Mouse (Mus musculus): ENCODE measurements around the gene Pi4kb.

Gene Pi4kb

GRCm38 (mm10) chr3:94974528-94975422, at the start of gene Pi4kb:
Gene Pi4kb (plus strand): TSS chr3:94974731.
- under 1% methylated on average over 56 of the region's 57 CpGs for WGBS

GRCm38 (mm10) chr3:94926301-94926736, 48.2 kb upstream of the Pi4kb start:
- WGBS, result 71% methylated on average over 4 of the region's 4 CpGs

GRCm38 (mm10) chr3:94928979-94929378, 45.6 kb upstream of the Pi4kb start:
- WGBS, result 87% methylated on average over 4 of the region's 4 CpGs

GRCm38 (mm10) chr3:94930386-94931266, 43.9 kb upstream of the Pi4kb start:
- WGBS, result 75% methylated on average over 7 of the region's 7 CpGs

- WGBS, result 91% methylated on average over 10 of the region's 10 CpGs
Measured at GRCm38 (mm10) chr3:94931427-94932082, 43.0 kb upstream of the Pi4kb start.

GRCm38 (mm10) chr3:94932279-94932678, 42.3 kb upstream of the Pi4kb start:
- 56% methylated on average over 2 of the region's 2 CpGs for WGBS

GRCm38 (mm10) chr3:94932809-94933564, 41.5 kb upstream of the Pi4kb start, which contains the start of gene Selenbp1:
Gene Selenbp1 (plus strand): TSS chr3:94933056.
- WGBS, result 35% methylated on average over 16 of the region's 16 CpGs

GRCm38 (mm10) chr3:94933604-94934003, 40.9 kb upstream of the Pi4kb start:
- WGBS, result no CpG with 5 or more reads among the region's 2 CpGs

GRCm38 (mm10) chr3:94934564-94934963, 40.0 kb upstream of the Pi4kb start:
- 99% methylated on average over 3 of the region's 3 CpGs for WGBS

- 90% methylated on average over 3 of the region's 3 CpGs for whole genome bisulfite sequencing
Measured at GRCm38 (mm10) chr3:94935332-94935731, 39.2 kb upstream of the Pi4kb start.

- 89% methylated on average over 5 of the region's 5 CpGs for WGBS
Measured at GRCm38 (mm10) chr3:94936147-94936546, 38.4 kb upstream of the Pi4kb start.

GRCm38 (mm10) chr3:94937194-94937593, 37.3 kb upstream of the Pi4kb start:
- 93% methylated on average over 7 of the region's 7 CpGs for WGBS

- WGBS, result 82% methylated on average over 9 of the region's 9 CpGs
Measured at GRCm38 (mm10) chr3:94940033-94940432, 34.5 kb upstream of the Pi4kb start.

- WGBS, result 91% methylated on average over 9 of the region's 9 CpGs
Measured at GRCm38 (mm10) chr3:94942211-94942967, 32.1 kb upstream of the Pi4kb start.

GRCm38 (mm10) chr3:94943706-94944105, 30.8 kb upstream of the Pi4kb start:
- 19% methylated on average over 4 of the region's 4 CpGs for WGBS

GRCm38 (mm10) chr3:94948066-94948614, 26.4 kb upstream of the Pi4kb start:
- WGBS, result 69% methylated on average over 3 of the region's 3 CpGs

GRCm38 (mm10) chr3:94949645-94950044, 24.9 kb upstream of the Pi4kb start:
- 76% methylated on average over 3 of the region's 3 CpGs for WGBS

- 62% methylated on average over 5 of the region's 5 CpGs for WGBS
Measured at GRCm38 (mm10) chr3:94952806-94953205, 21.7 kb upstream of the Pi4kb start.

GRCm38 (mm10) chr3:94953384-94953763, 21.2 kb upstream of the Pi4kb start:
- 6% methylated on average over 9 of the region's 9 CpGs for WGBS
